Mouse (Mus musculus) adipose tissue, adult 10 weeks (tissue): ENCODE data around the gene Gm45618. TPM values are rescaled to one million over a fixed set of nuclear protein-coding genes. Genes with fewer than 3 reads are reported as not detected.

Experiments used
- polyA plus RNA-seq: library from polyadenylated mRNA; stranded (reverse); fragments of 350-450 nt; fragmentation: Illumina TruSeq; extraction: RNeasy Lipid Tissue Mini Kit (QIAGEN cat#74804); gene quantifications from one replicate; pipeline ENCODE4 v1.2.3, GENCODE M21; 2014; ENCODE audit warnings: low read depth, low replicate concordance

The Gm45618 gene
- polyA plus RNA-seq, result not detected

GRCm38 (mm10) chr7:142120629-142121028, at the start of gene Gm45618:
Gene Gm45618 (minus strand): TSS chr7:142120729.

GRCm38 (mm10) chr7:142165639-142166038, 45.1 kb upstream of the Gm45618 start, which contains the start of gene Gm4553:
Gene Gm4553 (minus strand): TSS chr7:142165739.

GRCm38 (mm10) chr7:142157013-142157412, 36.5 kb upstream of the Gm45618 start, which contains the start of gene Gm29735:
Gene Gm29735 (minus strand): TSS chr7:142157113.

DNA sequence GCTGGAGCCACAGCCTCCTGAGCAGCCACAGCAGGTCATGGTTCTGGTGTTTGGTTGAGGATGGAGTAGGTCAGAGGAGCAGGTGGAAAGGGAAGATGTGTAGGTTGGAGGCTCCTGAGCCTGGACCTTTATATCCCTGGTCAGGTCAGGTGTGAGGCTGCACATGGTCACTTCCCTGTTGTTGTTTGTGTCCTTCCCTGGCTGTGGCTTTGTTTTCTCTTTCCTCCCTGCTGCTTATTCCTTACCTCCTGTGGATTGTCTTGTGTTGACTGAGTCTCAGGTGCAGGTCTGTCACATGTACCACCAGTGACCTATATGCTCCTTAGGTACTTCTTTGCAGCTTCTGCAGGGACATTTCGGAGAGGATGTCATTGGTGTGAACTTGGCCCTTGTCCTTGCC, 24.0 kb upstream of the Gm45618 start, which contains the start of gene Gm45337:
Gene Gm45337 (minus strand): TSS at position 101 of the 400 bp plus-strand sequence.

GRCm38 (mm10) chr7:142135934-142136333, 15.4 kb upstream of the Gm45618 start, which contains the start of gene Gm39115:
Gene Gm39115 (minus strand): TSS chr7:142136034.

GRCm38 (mm10) chr7:142095183-142095931, 25.2 kb downstream of the Gm45618 start, which contains the start of gene Dusp8:
Gene Dusp8 (minus strand): TSS chr7:142095843.

Other genes starting within 250 kb of the Gm45618 start
- gene Tollip, start 202.2 kb downstream of the Gm45618 start, polyA plus RNA-seq, result 61.8 TPM
- 1.3 TPM for gene Brsk2, start 171.0 kb downstream of the Gm45618 start, polyA plus RNA-seq
- 41.4 TPM for gene Mob2, start 59.7 kb downstream of the Gm45618 start, polyA plus RNA-seq
- 7.1 TPM for gene Dusp8, start 24.9 kb downstream of the Gm45618 start, polyA plus RNA-seq
- not detected for gene Gm39115, start 15.3 kb upstream of the Gm45618 start, polyA plus RNA-seq
- not detected for gene Gm45337, start 23.9 kb upstream of the Gm45618 start, polyA plus RNA-seq
- not detected for gene Gm29735, start 36.4 kb upstream of the Gm45618 start, polyA plus RNA-seq
- not detected for gene Gm4553, start 45.0 kb upstream of the Gm45618 start, polyA plus RNA-seq
- gene Krtap5-2, start 55.3 kb upstream of the Gm45618 start, polyA plus RNA-seq, result not detected
- gene Gm10153, start 69.7 kb upstream of the Gm45618 start, polyA plus RNA-seq, result not detected
- gene Krtap5-3, start 80.6 kb upstream of the Gm45618 start, polyA plus RNA-seq, result not detected
- not detected for gene Gm7579, start 91.1 kb upstream of the Gm45618 start, polyA plus RNA-seq
- gene Krtap5-5, start 109.2 kb upstream of the Gm45618 start, polyA plus RNA-seq, result not detected
- gene Gm40460, start 120.3 kb upstream of the Gm45618 start, polyA plus RNA-seq, result not detected
- not detected for gene Gm2431, start 137.6 kb upstream of the Gm45618 start, polyA plus RNA-seq
- gene Gm4559, start 153.6 kb upstream of the Gm45618 start, polyA plus RNA-seq, result not detected
- not detected for gene Krtap5-1, start 176.4 kb upstream of the Gm45618 start, polyA plus RNA-seq
- not detected for gene Krtap5-4, start 182.8 kb upstream of the Gm45618 start, polyA plus RNA-seq